Mouse (Mus musculus): ENCODE results near the gene Wfdc5.

Wfdc5 gene

DNA sequence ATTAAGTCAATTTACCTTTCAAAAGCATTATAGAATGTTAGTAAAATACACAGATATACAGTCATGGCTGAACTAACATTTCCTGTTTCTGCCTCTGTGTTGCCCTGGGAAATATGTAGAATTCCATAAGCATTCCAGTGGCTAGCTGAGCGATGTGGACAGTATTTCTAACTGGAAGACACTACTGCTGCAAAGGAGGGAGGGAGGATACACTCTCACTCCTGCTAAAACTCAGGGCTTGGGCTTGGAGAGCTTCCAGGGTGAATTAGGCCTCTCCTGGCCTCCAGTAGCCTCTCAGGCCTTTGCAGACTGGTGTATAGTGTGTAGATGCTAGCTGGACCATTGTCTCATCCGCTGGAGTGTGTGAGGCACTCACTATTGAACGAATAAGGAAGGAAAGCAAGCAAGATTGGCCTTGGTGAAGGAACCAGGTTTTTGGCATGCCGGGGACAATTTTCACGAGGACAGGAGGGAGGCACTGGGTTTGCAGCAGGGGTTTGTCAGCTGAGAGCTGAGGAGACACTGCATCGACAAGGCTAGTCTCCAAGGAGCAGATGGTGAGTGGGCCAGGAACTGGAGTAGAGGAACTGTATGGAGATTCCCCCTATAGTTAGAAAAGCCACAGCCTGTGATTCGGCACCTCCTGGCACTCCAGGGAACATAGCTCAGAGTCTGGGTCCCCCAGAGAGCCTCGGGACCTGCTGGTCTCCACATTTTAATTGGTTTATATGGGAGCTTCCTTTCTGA, 7.7 kb downstream of the Wfdc5 start:
- DNase-seq: peak; percentile 17 to 21

DNA sequence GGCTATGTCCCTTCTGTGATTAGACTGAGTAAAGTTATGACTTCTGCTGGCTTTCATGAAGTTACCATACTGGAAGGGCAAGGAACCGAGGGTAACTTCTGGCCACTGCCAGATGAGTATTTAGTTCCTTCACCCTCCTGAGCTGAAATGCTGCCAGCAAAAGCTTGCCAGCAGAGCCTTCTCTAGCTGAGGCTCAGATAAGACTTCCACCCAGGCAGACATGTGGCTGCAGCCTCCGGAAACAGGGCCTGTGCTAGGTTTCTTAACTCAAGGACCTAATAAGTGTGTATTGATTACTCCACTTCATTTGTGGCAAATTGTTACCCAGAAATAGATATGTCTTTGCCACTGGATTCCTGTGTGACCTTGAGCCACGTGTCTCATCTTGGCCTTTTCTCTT, 9.1 kb downstream of the Wfdc5 start:
- DNase-seq: no peak

DNA sequence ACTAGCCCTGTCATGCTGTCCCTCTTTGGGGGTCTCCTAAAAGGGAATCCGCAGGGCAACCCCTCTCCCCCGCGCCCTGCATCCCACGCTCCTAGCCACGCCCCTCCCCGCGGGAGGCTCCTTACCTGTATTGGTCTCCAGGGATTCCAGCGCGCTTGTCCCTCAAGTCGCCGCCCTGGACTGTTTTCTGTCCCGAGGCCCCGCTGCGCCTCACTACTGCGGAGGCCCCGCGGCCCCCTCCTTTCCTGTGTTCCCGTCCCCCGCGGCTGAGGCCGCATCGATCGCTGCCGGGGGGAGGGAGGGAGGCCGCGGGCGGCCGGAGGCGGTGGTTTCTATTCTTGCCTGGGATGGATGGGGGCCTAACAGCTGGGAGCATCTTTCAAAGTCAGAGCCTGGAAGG, 11.6 kb downstream of the Wfdc5 start, which contains the start of gene Kcns1:
Gene Kcns1, minus strand, starts transcription at position 212 of the 400 bp plus-strand sequence.
- no peak for DNase-seq

DNA sequence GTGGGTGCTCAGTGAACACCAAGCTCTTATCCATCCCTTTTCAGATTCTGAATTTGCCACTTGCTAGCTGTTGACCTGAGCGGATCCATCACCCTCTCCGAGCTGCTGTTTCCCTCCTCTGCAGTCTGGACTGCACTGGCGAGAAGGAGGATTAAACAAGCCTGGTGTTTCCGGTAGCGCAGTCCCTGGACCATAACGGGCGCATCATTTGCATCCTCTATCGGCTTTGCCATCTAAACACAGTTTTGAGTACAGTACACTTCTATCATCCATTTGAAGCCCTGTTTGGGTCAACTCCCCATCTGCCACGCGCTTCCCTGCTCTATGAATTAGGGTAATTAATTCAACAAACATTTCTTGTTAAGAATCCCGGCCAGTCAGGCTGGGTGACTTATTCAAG, 12.2 kb downstream of the Wfdc5 start:
- no peak for DNase-seq

DNA sequence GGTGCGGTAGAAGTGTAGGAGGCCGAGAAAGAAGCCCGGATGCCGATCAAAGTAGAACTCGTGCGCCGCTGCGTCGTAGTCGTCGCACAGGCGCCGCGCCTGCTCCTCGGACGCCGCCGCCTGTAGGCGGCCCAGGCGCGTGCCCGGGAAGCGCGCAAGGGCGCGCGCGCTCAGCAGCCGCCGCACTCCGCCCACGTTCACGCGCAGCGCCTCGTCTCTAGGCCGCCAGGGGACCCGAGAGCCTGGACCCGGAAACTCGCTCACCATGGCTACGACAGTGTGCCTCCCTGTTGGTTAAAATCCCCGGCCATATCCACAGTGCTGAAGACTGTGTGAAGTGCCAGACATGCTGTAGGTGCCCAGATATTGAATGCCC, 14.0 kb downstream of the Wfdc5 start:
- DNase-seq: no peak

DNA sequence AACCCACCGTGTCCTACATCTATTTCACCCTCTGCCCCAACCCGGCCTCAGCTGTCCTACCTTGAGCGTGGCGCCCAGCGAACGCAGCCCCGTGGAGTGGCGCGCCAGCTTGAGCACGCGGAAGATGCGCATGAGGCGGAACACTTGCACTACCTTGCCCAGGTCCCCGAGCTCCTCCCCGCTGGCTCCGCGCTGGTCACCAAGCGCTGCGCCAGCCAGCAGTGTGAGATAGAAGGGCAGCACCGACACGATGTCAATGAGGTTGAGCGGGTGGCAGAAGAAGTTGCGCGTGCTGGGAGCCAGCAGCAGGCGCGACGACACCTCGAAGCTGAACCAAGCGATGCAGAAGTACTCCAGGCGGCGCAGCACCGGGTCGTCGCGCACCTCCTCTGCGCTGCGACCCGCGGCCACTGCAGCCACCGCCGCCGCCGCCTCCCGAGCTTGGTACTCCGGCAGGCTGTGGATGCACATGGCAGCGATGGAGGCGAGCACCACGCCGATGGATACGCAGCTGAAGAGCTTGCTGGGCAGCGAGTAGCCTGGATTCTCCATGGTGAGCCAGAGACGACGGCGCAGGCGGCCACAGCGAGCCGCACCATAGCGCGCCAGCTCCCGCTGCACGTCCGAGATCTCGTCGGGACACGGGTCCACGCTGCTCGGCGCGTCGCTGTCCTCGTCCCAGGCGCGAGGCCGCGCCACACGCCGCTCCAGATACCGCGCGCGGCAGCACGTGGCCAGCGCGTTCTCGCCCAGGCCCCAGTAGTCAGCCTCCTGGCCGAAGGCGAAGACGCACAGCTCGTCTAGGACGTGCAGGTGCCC, 14.6 kb downstream of the Wfdc5 start:
- no peak for DNase-seq

DNA sequence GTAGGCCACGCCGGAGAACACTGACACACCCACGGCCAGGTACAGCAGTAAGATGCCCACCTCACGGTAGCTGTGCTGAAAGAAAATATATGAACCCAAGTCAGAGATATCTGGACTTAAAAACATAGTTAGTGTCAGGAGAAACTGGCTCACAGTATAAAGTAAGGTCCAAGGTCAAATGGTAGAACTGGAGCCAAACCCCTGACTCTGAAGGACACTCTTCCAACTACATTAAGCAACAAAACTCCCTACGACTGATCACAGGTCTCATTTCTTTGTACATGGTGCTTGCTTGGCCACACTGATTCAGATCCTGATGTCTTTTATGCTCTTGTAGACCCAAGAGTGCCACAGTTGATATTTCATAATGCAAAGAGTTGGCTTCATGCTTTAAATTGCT, 17.6 kb downstream of the Wfdc5 start:
- no peak for DNase-seq

DNA sequence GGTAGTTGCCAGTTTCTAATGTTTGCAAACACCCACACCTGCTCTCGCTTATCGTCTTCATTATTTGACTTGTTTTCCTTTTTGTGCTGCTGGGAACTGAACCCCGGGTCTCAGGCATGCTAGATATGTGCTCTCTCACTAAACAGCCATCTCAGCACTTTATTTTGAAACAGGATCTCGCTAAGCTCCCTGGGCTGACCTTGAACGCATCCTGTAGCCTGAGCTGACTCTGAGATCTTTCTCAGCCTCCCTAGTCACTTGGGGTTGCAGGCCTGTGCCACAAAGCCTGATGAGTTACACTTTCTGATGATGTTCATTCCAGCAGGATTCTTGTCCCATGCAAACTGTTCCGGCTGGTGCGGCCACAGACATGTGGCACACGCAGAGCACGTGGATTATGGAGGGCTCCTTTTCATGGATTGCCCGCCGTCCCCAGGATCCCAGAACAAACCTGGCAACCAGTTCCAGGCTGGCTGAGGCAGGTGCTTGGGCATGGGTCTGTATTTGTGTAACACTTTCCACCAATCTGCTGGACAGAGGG, 21.0 kb downstream of the Wfdc5 start:
- DNase-seq: no peak

DNA sequence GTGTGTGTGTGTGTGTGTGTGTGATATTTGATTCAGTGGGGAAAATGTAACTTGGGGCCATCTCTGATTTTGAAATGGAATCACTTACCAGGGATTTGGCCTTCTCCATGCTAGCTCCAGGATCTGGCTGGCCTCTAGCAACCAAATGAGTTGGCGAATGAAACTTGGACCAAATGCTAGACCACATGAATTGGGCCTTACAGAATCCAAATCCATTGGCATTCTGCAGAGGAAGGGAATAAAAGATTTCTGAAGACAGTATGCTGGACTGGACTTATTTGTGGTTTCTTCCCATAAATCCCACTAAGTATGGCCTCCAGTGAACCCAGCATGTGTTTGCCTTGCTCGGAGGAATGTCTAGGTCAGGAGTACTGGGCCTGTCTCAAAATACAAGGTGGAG, 23.7 kb downstream of the Wfdc5 start:
- no peak for DNase-seq

DNA sequence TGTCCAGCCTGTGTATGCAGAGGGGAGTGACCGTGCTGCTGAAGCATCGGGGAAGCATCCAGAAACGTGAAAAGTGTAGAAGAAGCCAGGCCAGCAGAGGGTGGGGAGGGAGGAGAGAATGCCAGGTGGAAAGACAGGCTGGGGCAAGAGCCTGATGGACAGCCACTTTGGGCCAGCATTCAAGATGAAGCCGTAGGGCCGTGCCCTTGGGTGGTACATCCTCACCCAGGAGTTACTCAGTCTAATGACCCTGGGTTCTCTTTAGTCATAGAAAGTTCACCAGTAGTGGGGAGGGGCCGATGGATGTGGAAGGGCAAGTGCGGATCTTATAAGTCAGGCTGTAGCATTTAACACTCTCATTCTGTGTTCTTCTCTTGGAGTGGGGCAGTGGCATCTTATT, 26.4 kb downstream of the Wfdc5 start:
- no peak for DNase-seq

DNA sequence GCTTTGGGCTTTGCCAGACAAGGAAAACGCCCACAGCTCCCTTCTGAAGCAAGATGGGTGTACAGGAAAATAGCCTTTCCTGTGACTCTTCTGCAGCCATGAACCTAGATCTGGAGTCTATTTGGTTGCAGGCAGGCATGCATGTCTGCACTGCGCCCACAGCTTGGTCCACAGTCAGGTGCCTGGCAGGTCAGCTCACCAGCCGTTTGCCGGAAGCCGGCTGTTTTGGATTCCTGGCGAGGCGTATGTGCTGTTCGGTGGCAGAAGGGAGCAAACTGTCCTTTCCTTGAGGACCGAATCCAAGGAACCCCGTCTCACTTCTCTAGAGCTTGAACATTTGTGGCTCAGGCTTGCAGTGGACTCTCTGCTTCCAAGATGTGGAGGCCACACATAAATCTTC, 28.5 kb downstream of the Wfdc5 start:
- DNase-seq: peak; percentile 59 to 68

DNA sequence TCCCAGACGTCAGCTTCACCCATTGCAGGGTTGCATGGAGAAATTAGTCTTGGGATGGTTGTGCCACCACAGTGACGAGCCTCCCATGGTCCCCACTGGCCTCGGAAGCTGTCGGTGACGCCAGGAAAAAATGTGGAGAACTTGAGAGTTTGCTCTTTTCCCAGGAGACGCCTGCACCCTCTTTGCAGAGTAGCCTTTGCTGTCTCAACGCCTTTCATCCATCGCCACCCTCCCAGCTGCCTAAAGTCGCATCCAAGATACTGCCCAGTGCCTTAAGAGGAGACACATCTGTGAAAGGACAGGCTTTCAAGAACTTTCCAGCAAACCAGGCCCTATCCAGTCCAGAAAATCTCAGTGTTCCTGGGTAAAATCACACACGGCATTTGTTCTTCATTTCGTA, 30.2 kb downstream of the Wfdc5 start:
- DNase-seq: no peak

DNA sequence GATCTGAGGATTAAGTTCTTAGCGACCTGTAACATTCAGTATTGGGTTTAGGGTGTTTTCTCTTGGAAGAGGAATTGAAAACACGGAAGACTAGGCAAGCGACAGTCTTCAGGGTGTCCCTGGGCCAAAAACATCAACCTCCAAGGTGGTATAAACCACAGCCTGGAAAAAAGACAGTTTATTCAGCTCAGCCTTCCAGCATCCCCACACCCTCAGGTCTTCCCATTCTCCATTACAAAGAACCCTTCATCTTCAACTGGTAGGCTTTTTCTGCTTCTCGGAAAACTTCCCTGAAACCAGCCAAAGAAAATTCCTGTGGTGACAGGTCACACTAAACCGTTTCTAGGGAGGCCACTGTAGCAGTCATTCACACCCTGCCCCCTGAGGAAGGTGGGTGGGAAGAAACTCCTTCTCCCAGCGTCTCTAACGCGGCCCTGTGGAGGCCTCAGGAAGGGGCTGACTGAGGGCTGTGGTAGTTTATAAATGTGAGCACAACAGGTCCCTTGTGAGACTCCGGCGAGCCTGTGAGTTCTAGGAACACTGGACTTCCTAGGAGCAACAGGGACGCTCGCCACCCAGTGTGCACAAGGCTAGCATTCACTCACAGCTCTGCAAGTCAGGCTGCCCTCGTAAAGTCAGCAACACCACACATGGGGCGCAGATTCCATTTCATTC, 32.3 kb downstream of the Wfdc5 start:
- no peak for DNase-seq

DNA sequence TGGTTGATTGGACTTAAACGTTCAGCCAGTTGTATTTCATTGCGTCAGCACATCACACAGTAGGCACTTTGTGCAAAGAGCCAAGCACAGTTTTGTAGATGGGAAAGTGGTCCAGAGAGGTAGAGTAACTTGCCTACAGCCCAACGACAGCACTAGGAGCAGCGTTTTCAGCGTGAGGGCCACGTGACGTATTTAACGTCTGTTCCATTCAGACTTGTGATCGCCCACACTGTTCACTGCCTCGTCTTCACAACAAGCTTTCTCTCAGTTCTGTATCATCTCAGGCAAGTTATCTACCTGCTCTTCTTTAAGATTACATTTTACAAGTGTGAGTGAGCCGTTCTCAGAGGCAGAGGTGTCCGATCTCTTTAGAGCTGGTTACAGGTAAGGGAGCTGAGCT, 36.0 kb downstream of the Wfdc5 start:
- DNase-seq: no peak

DNA sequence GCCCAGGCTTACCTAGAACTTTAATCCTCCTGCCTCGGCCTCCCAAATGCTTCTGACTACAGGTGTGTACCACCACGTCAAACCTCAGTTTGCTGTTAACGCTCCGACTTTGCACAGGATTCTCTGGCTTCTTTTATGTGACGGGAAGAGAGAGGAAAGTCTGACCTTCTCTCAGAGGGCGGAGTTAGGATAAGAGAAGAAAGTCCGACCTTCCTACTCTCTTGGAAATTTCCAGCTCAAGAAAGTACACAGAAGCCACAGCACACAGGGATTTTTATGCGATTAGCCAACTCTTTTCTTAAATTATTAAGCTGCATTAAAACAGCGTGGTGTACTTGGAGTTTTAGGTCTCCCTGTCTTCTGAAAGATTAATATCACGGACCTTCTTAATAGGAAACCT, 38.0 kb downstream of the Wfdc5 start:
- DNase-seq: no peak

DNA sequence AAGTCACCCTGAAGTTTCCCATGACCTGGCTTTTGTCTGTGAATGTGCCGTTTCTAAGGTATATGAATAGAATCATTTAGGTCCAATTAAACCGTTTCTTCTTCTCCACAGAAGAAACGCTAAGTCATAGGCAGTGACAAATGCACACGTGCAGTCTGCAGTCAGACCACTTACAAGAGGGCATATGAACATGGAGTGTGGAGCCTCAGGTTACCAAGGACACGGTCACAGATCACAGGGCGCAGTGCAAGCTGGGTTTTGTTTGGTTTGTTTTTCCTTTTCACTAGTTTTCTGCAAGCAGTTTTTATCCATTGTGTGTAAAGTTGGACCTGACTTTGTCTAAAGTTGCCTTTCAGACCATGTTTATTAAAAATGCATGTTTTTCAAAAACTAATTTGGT, 38.5 kb downstream of the Wfdc5 start:
- no peak for DNase-seq

DNA sequence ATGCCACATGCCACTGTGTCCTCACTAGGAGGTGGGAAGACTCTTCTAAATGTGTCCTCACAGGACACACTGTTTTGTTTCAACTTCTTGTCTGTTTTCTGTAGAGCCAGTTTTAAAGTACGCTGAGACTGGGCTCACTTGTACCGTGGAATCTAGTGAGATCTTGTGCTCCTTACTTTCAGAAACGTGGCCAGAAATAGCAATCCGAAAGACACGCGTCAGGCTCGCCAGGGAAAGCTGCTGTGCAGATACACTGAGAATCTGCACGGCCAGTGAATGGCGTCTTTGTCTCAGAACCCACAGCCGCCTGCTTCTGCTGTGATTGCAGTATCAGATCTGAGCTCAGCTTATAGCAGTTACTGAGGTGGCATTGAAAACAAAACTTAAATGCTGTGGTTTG, 40.5 kb downstream of the Wfdc5 start:
- DNase-seq: peak in 1 of 2 experiments; percentile 23

DNA sequence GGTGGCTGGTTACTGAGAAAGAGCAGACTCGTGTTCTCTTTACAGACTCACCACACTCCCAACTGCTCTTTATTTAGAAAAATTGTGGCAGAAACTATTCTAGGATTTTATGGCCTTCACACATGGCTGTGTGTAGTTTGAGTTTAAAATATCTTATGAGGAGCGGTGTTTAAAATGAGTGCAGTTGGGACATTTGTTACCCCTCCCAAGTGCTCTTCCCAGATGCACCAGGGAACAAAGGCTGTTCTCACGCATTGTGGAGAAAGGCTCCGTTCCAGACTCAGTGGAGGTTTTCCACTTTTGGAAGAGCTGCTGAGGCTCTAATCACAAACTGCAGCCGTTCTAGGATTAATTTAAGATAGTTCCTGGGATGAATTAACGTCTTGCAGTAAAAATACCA, 44.8 kb downstream of the Wfdc5 start:
- no peak for DNase-seq

DNA sequence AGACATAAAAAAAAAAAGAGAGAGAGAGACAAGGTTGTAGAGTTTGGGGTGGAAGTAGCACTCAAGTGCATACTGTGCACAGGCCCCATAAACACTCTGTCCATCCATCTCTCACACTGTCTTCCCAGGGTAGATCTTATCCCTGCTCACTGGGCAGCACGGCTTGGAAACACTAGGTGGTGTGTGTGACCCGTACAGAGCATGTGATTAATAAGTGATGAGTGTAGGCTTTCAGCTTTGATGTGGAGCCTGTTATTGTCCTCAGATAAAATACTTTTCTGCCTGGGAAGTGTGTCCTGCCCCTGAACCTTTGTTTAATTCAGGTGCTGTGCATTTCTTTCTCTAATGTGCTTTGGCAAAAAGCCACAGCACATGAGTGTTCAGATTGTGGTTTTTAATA, 46.1 kb downstream of the Wfdc5 start:
- DNase-seq: no peak

DNA sequence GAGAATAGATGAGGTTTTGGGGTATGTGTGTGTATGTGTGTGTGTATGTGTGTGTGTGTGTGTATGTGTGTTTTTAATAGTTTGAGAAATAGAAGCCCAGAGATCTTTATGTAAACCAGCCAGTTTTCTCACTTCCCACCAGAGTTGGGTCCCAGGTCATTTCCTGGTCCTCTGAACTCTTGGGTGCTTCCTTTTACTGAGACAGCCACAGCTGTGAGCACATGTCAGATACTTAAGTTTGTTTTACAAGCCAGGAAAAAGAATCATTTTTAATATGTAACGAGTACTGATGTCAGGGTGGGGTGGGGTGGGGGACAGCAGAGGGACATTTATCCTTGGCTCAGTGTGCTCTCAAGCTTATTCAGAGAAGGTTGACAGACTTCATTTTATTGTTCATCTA, 47.2 kb downstream of the Wfdc5 start:
- DNase-seq: no peak

DNA sequence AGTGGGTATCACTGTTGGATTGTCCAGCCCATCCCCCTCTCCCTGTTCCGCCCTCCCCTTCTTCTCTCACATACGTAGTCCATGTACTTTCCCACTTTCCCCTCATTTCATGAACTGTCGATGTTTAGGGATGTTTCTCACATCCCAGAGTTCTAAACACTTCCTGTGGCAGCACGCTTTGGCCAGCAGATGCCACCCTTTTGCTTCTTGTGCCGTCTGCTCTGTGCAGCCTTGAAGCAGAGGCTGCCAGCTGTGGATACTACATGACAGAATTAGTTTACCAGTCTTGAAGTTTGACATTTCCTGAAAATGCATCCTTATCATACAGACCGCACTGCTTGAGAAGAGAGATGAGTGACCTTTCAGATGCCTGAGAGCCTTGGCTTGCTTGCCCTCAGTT, 48.0 kb downstream of the Wfdc5 start:
- no peak for DNase-seq

DNA sequence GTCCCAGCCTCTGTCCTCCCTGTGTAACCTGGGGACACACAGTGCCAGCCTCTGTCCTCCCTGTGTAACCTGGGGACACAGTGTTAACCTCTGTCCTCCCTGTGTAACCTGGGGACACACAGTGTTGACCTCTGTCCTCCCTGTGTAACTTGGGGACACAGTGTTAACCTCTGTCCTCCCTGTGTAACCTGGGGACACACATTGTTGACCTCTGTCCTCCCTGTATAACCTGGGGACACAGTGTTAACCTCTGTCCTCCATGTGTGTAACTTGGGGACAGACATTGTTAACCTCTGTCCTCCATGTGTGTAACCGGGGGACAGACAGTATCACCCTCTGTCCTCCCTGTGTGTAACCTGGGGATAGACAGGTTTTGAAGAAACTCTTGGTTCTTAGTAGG, 51.0 kb downstream of the Wfdc5 start:
- DNase-seq: no peak

DNA sequence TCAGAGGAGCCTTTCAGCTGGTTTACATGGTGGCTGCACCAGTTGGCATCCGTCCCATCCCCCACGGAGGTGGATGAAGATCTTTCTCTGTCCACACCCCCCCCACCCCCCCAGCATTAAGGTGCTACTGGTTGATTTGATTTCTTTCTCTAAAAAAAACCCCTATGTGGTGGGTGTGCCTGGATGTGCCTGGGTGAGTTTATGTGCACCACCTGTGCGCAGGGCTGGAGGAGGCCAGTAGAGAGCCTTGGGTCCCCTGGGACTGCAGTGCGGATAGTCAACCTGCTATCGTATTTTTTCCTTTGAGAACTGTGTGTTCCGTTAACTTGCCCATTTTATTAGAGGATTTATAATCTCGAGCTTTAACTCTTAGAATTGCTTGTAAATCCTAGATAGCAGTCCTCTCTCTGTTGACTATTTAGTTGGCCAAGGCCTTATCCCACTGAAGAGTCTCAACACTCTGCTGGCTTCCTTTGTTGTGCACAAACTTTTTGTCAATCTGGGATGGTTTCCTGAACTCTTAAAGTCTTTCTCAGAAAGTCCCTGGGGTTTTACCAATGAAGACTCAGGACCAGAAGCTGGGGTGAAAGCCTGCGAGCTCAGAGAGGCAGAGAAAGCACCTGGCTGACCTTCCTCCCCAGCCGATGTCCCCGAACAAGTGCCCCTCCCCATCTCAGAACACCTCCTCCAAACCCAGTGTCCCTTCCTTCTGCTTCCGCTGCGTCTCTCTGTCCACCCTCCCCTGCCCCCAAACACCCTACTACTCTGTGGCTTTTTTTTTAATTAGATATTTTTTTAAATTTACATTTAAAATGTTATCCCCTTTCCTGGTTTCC, 53.7 kb downstream of the Wfdc5 start:
- no peak for DNase-seq
